Comparison of ENCODE assay signal across 12 mouse cellular contexts in genomic region chr15:85675126-85675525, GRCm38 (mm10). TPM values are rescaled to one million over a fixed set of nuclear protein-coding genes. Genes with fewer than 3 reads are reported as not detected.
A peak's percentile ranks its signal among the peaks of the same experiment; 100 is the strongest.
DNase-seq lines count a peak whose midpoint lies in the region; ATAC-seq lines count a peak whose summit lies in the region.
"Had no signal": no experiment of that assay in that cellular context is flagged by ENCODE, and none has a peak within 500 bp of the region (broad histone marks: within the 10 kb centered on the region; RNA-seq: fewer than 3 reads in every experiment).

No protein-coding gene starts in this region.

- no peak overlapping the region for H3K27ac ChIP-seq in embryonic facial prominence, embryonic 14.5 days (replicated peaks; ENCODE audit: low read depth, low read length)
- H3K27ac ChIP-seq in embryonic facial prominence, embryonic 10.5 days (replicated peaks) = no peak overlapping the region
- no peak overlapping the region for H3K27ac ChIP-seq in neural tube, embryonic 12.5 days

- H3K4me2 ChIP-seq in embryonic facial prominence, embryonic 14.5 days (ENCODE audit: low read depth, low read length) = no peak overlapping the region
- peak overlapping the region; percentile 81 for H3K4me2 ChIP-seq in neural tube, embryonic 12.5 days (replicated peaks)

- no peaks in the 10 kb centered on the region for H3K9me3 ChIP-seq in embryonic facial prominence, embryonic 14.5 days (ENCODE audit: control insufficient read depth, low read length)
- no peaks in the 10 kb centered on the region for H3K9me3 ChIP-seq in embryonic facial prominence, embryonic 10.5 days
- H3K9me3 ChIP-seq in neural tube, embryonic 12.5 days = no peaks in the 10 kb centered on the region

- H3K9ac ChIP-seq in embryonic facial prominence, embryonic 14.5 days (ENCODE audit: low read depth, low read length) = 0 out of 2 replicates have a peak overlapping the region, but pooled peaks have one; percentile 14
- peak overlapping the region; percentile 69; the same call in 1 of the 2 replicates for H3K9ac ChIP-seq in neural tube, embryonic 12.5 days

- peaks cover 28% of the 10 kb centered on the region for H3K36me3 ChIP-seq in embryonic facial prominence, embryonic 14.5 days (ENCODE audit: control insufficient read depth, insufficient read depth, low read length)
- H3K36me3 ChIP-seq in embryonic facial prominence, embryonic 10.5 days (replicated peaks) = no peaks in the 10 kb centered on the region
- H3K36me3 ChIP-seq in neural tube, embryonic 12.5 days = peaks cover 19% of the 10 kb centered on the region

- no peaks in the 10 kb centered on the region; the same call in 1 of the 2 replicates for H3K27me3 ChIP-seq in embryonic facial prominence, embryonic 14.5 days (replicated peaks; ENCODE audit: control insufficient read depth, insufficient read depth, low read length)
- H3K27me3 ChIP-seq in embryonic facial prominence, embryonic 10.5 days (replicated peaks; ENCODE audit: low read depth, poor library complexity, severe bottlenecking) = peaks cover 99% of the 10 kb centered on the region
- H3K27me3 ChIP-seq in neural tube, embryonic 12.5 days (replicated peaks) = peaks cover 19% of the 10 kb centered on the region

- no peak for ATAC-seq in embryonic facial prominence, embryonic 14.5 days (ENCODE audit: low read depth)
- ATAC-seq in neural tube, embryonic 12.5 days (ENCODE audit: low FRiP score, low read depth) = no peak

- peaks cover 31% of the 10 kb centered on the region for H3K4me1 ChIP-seq in embryonic facial prominence, embryonic 14.5 days (ENCODE audit: control insufficient read depth, insufficient read depth, low read length)
- peaks cover 17% of the 10 kb centered on the region for H3K4me1 ChIP-seq in embryonic facial prominence, embryonic 10.5 days
- peaks cover 65% of the 10 kb centered on the region for H3K4me1 ChIP-seq in neural tube, embryonic 12.5 days

- no peak for DNase-seq in embryonic facial prominence, embryonic 14.5 days (ENCODE audit: low spot score)
- no peak for DNase-seq in embryonic facial prominence, embryonic 10.5 days (ENCODE audit: low spot score)
- peak; percentile 63 for DNase-seq in kidney, adult 9 months
- no peak for DNase-seq in kidney, postnatal 36 days
- DNase-seq in neural tube, embryonic 10.5 days (ENCODE audit: extremely low spot score, low spot score) = no peak
- no peak for DNase-seq in adrenal gland, postnatal 25 days
- no peak for DNase-seq in right cerebral cortex, postnatal 4 days
- DNase-seq: adrenal gland, postnatal 10 days; thymus, postnatal 36 days had no signal

- 86% methylated on average over 7 of the region's 7 CpGs for WGBS in embryonic facial prominence, embryonic 14.5 days
- 86% methylated on average over 7 of the region's 7 CpGs for WGBS in embryonic facial prominence, embryonic 10.5 days
- WGBS in neural tube, embryonic 12.5 days = 89% methylated on average over 7 of the region's 7 CpGs

- H3K4me3 ChIP-seq in embryonic facial prominence, embryonic 14.5 days (ENCODE audit: low read depth, low read length) = no peak overlapping the region
- no peak overlapping the region for H3K4me3 ChIP-seq in embryonic facial prominence, embryonic 10.5 days
- H3K4me3 ChIP-seq in neural tube, embryonic 12.5 days = no peak overlapping the region; the same call in 1 of the 2 replicates

RNA-seq across cellular contexts. Expression of gene Ppara, which starts 59.7 kb away (rescaled TPM):
- polyA plus RNA-seq in embryonic facial prominence, embryonic 14.5 days (2014; fragmentation: Nextera tagmentation; extraction: Ambion mirVana) = 3.5 and 6.0 TPM in 2 replicates
- polyA plus RNA-seq in embryonic facial prominence, embryonic 10.5 days (2016; fragmentation: Nextera tagmentation; extraction: Ambion mirVana) = 0.29 and 0.75 TPM in 2 replicates
- polyA plus RNA-seq in neural tube, embryonic 12.5 days (2016; fragmentation: Nextera tagmentation; extraction: Ambion mirVana) = 1.1 and 1.5 TPM in 2 replicates
- total RNA-seq in adrenal gland, postnatal 25 days (2021) = 28.5 and 42.3 TPM in 2 replicates
- total RNA-seq: hematopoietic stem cell, adult 5-6 weeks; megakaryocyte, adult 5-6 weeks had no signal
